Mouse (Mus musculus): ENCODE results near the gene Fyn.

Gene Fyn

DNA sequence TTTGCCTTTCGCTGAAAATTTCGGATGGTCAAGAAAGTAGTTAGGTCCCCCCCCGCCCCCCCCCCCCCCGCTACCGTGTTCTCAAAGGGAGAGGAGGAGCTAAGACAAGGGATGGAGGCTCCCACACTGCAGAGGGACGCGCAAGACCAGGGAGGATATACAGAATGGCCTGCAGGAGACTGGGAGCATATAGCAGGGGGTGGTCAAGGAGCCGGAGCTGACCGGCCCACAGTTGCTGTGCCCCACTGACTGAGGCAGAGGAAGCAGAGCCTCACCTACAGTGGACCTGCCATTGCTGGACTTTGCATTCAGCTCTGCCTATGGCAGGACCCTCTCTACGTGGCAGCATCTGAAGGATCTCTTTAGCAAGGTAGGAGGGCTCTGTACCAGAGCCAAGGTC is 10.6 kb downstream of the Fyn start:
- DNase-seq, result no peak

GRCm38 (mm10) chr10:39379721-39380370 is 11.2 kb downstream of the Fyn start:
- DNase-seq, result no peak

GRCm38 (mm10) chr10:39385259-39385658 is 16.6 kb downstream of the Fyn start:
- no peak for DNase-seq

- DNase-seq, result peak; percentile 22
Observed at GRCm38 (mm10) chr10:39386203-39386602, 17.5 kb downstream of the Fyn start.

DNA sequence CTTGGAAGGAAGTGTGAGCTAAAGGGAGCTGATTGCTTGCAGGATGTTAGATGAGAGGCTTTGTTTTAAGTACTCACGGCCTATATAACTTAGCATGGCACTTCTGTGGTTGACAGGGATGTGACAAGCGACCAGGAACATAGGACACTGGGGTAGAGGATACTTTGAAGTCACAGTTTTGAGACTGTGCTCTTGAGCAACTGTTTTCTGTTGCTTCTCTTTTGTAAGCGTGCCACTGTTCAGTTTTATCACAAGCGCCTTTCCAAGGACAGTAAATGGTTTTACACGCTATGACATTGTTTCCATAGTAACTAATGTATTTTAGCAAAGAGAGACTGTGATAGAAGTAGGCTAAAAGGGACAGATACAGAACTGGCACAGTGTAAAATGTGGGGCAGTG is 18.4 kb downstream of the Fyn start:
- no peak for DNase-seq

DNA sequence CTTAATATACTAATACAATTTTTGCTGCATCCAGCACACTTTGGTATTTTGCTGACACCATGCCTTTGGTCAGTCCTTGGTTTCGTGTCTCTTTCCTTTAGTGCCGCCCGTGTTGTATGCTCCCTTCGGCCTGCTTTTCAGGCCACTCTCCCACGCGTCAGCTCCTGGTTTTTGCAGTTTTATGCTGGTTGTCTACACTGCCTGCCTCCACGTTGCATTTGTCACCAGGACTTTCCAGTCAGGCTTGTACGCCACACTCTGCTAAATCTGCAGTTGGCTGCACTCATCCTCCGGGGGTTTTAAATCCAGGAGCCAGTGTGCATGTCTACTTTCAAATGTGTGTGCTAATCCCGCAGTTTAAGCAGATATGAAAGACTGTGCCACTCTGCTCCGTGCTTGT is 18.9 kb downstream of the Fyn start:
- DNase-seq, result no peak

DNA sequence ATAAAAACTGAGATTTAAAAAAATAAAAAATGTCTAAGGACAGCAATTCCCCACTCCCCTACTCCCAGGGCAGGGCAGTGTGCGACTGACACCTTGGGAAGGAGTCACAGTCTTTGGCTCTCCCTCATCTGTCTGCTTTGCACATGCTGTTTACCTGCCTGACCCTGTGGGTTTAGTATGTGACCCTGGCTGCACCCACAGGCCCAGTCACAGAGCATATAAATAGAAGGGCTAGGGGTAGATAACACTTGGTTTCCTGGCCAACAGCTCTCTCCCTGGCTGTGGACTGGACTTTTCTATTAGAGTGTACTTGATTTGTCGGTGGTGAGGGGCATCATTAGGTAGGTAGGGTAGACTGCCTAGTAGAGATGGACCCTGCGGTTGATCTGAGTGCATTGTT is 19.5 kb downstream of the Fyn start:
- no peak for DNase-seq

GRCm38 (mm10) chr10:39389451-39389891 is 20.8 kb downstream of the Fyn start:
- DNase-seq, result no peak

- no peak for DNase-seq
Observed at GRCm38 (mm10) chr10:39390541-39390940, 21.9 kb downstream of the Fyn start.

DNA sequence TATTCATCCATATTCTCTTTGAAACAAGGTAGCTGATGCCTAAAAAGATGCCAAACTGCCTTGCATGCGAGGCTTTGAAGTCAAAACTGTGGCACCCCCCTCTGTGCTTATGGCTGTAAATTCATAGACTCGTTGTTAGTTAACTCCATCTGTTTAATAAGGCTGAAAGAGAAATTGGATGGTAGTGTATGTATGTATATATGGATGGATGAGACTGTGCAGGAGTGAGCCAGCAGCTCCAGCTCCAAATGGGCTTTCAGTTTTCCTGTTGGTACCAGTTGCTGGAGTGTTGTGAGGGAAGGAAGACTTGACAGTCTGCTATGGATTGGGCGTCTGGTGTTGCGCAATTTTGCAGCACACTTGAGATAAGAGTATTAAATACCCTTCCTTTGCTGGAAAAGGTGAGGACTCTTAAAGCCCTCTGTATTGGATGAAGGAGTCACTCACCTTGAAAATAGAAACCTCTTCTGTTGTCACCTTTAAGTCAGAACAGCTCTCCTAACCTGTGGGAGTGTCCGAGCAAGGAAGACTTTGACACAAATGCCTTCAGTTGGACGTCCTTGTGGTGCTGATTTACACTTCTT is 24.3 kb downstream of the Fyn start:
- DNase-seq, result no peak

GRCm38 (mm10) chr10:39395544-39395943 is 26.9 kb downstream of the Fyn start:
- no peak for DNase-seq

DNA sequence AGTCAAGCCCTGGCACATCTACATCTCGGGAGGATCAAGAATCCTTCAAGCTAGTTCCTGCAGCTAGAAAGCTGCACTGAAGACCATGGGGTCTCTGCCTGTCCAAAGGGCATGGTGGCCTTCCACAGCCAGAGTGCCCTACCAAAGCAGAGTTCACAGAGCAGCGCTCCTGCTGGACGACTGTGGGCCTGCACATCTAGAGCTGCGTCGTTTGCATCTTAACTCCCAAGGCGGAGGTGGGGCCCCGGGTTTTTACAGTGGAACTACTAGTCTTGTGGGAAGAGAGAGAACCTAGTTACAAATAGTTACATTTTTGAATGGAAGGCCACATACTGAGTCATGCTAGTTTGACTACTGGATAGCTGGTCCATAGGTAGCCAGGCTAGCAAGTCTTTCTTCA is 30.3 kb downstream of the Fyn start:
- no peak for DNase-seq

DNA sequence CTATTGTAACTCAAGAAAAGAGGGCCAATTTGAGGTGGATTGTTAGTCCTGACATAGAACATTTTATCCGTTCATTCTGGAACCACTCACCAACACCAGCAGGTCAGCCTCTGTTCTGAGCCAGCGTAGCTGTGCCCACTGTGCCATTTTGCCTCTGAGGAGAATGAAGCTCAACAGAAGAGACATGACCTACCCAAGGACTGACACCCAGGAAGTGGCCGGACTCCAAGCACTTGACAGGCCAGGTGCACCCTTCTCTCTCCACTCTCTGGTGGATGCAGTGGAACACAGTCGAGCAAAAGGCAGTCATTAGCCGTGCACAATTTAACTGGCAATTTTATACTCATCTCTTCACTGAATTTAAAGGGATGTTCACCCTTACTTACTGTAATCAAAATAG is 31.5 kb downstream of the Fyn start:
- DNase-seq, result no peak

DNA sequence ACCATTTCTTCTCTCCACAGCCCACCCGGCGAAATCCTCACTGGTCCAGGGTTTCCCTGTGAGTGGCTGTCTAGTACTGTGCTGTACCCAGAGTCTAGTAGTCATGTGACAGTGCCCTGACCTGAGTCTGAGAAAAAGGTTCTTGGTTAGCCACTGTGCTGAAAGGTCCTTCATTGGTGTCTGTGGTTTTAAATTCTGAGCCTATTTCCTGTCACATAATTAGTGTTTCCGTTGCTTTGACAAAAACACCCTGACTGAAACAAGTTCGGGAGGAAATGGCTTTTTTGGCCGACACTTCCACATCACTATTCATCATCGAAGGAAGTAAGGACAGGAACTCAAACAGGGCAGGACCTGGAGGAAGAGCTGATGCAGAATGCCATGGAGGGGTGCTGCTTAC is 33.8 kb downstream of the Fyn start:
- no peak for DNase-seq

GRCm38 (mm10) chr10:39403706-39404105 is 35.1 kb downstream of the Fyn start:
- DNase-seq, result no peak

DNA sequence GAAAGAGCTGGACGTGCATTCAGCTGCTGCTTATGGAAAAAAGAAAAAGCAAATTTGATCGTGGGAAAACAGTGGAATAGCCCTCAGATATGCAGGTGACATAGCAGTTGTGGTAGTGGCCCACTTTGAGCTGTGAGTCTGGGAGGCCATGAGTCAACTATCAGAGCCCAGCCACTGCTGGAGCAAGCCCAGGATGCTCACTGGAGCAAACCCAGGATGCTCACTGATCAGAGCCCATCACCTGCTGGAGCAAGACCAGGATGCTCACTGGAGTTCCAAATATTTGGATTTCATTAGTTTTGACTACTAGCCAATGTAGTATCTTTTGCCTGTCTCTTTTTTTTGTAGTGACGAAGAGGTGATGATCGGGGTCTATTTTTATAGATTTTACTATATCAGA is 35.5 kb downstream of the Fyn start:
- no peak for DNase-seq

GRCm38 (mm10) chr10:39405982-39406797 is 37.5 kb downstream of the Fyn start:
- no peak for DNase-seq

DNA sequence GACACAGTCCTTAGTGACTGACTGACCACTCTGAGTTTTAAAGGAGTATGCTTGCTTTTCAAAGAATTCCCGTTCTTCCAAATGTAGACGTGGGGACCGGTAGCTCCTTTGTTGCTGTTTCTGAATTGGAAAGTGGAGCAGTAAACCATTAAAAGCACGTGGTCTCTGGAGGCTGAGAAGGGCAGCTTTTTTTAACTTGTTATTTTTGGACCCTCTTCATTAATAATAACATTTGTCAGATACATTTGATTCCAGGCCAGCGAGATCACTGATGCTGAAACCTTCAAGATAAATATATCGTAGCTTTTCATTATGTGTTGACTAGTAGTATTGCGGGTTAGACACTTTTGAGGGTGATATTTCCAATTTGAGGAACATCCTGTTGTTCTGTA is 38.1 kb downstream of the Fyn start:
- DNase-seq, result no peak

DNA sequence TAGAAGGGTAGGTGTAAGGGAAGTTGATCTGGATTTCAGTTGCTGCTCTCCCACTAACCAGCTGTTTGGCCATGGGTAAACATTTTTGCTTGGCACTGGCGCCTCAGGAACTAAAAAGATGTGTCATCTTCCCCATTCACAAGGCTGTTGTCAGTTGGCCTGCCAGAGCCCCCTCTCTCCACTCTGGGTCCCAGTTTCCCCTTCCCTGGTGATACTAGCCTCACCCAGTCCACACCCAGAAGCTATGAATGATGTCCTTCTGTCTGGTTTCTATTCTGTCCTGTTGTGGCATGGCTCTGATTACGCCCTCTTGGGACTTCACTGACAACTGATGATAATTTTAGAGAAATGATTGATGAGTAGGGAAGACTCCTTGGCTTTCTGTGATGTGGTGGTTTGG is 38.9 kb downstream of the Fyn start:
- no peak for DNase-seq

GRCm38 (mm10) chr10:39409602-39410001 is 40.9 kb downstream of the Fyn start:
- no peak for DNase-seq

- no peak for DNase-seq
Observed at GRCm38 (mm10) chr10:39410151-39410649, 41.5 kb downstream of the Fyn start.

DNA sequence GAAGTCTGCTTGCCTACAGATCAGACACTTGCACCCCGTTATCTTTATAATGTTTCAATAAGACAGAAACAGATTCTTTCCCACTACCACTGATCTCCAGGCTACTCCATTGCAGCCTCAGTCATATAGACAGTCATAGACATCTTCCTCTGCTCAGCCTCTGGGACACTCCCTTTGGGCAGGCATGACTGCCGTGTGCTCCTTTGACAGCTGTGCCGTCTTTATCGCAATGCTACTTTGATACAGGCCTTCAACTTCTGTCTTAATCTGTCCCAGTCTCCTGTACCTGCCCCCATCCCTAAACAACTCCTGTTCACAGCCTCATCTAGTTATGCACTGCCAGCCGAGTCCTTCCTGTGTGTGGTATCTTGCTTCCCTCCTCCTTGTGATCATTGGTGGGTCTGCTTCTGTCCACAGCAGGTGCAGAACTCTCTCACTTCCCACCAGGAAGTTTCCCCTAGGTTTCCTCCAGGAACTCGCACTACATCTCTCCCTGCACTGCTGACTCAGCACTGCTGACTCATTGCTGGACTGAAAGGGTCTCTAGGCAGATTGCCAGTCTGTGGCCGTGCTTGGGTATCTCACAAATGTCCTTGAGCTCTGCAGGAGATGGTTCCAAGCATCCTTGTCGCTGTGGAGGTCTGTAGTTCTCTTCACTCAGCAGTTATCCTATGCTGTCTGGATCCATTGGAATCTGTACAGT is 43.4 kb downstream of the Fyn start:
- DNase-seq, result no peak

GRCm38 (mm10) chr10:39412826-39413620 is 44.4 kb downstream of the Fyn start:
- DNase-seq, result no peak
